Mouse (Mus musculus) heart, postnatal 36 days (tissue): ENCODE data around the gene Plcl1. TPM values are rescaled to one million over a fixed set of nuclear protein-coding genes. Genes with fewer than 3 reads are reported as not detected.

Source experiments
- DNase-seq, 2 experiments: peaks; one replicate each; pipeline ENCODE4 v3.0.0; 2021 to 2022
- intact Hi-C: fragments of 180-260 bp; cut with DNase I; formaldehyde crosslinking; loops from one replicate; pipeline ENCODE4 v1.15.1; 2025
- total RNA-seq, 2 experiments: library from RNA; stranded (reverse); gene quantifications; 2 replicates each; pipeline ENCODE4 v1.2.3; 2021

Gene Plcl1
- total RNA-seq: 1 to 10 TPM; 3.9 to 4.4 TPM

GRCm38 (mm10) chr1:55405272-55406022, at the start of gene Plcl1:
Gene Plcl1, plus strand, starts transcription at chr1:55405921.
- peak; percentile 90 to 91 for DNase-seq
- intact Hi-C loops: loop anchor here (1.0 to 10.0 kb wide), 5 partner anchors 87 to 350 kb away; no protein-coding TSS in a partner anchor

DNA sequence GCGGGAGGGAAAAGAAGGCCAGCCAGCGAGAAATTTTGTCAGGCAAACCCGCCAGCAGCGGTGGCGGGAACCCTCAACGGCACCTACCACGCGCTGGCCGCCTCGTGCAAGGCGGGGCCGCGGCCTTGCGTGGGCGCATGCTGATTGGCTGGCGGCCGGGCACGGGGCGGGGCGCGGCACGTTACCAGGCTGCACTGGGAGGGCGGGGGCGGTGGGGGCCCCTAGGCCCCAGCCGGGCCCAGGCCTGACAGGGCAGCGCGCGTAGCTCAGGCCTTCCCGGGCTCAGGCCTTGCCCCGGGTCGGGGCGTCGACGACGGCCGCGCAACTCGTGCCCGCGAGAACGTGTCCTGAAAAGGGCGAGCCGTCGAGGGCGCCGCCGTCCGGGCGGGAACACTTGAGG, 43.1 kb upstream of the Plcl1 start:
- no peak for DNase-seq
- intact Hi-C loops: loop anchor here (5.0 kb wide), 2 partner anchors 120 to 170 kb away; no protein-coding TSS in a partner anchor

DNA sequence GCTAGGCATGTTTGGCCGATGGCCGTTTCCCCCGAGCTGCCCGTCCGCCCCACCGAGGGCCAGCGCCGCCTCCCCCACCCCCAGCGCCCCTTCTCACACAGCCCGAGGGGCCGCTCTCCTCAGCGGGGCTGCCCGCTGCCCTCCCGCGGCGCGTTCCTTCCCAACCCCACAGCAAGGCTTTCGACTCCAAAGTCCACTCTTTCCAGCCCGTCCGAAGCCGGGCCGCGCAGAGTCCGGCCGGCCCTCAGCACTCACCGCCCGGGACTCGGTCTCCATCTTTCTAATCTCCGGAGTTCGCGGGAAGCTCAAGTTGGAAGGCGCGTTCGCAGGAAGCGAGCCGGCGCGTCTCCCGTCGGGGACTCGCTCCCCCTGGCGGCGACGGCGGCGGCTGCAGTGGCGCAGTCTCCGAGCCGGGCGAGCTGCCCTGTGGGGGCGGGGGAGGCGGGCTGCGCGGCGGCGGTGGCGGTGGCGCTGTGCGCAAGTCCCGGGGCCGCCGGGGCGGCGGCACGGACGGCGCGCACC, 42.6 kb upstream of the Plcl1 start, which contains the start of gene Boll:
TSS of gene Boll (minus strand) at position 426 of the 522 bp plus-strand sequence.
- intact Hi-C loops: loop anchor here (5.0 kb wide), 2 partner anchors 121 to 171 kb away; no protein-coding TSS in a partner anchor
- peak; percentile 71 to 75 for DNase-seq

GRCm38 (mm10) chr1:55363586-55363985, 42.1 kb upstream of the Plcl1 start:
- intact Hi-C loops: loop anchor here (5.0 kb wide), 2 partner anchors 121 to 171 kb away; no protein-coding TSS in a partner anchor
- peak in 1 of 2 experiments; percentile 21 for DNase-seq

- intact Hi-C loops: no loop called here
- DNase-seq: no peak
Measured at GRCm38 (mm10) chr1:55372626-55373025, 33.1 kb upstream of the Plcl1 start.

DNA sequence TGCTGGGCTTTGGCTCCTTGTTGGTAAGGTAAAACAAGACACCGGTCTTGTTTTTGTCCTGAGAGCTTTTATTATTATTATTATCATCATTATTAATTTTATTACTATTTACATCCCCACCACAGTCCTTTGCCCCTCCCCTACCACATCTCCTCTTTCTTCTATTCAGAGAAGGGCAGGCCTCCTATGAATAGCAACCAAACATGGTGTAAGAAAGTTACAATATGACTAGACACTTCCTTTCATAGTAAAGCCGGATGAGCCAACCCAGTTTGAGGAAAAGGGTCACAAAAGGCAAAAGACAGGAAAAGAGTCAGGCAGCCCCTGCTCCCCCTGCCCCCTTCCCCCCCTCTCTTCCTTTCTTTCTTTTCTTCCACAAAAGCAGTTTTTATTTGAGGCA, 25.2 kb upstream of the Plcl1 start:
- intact Hi-C loops: loop anchor here (5.0 kb wide), 1 partner anchor 78 kb away; no protein-coding TSS in a partner anchor

DNA sequence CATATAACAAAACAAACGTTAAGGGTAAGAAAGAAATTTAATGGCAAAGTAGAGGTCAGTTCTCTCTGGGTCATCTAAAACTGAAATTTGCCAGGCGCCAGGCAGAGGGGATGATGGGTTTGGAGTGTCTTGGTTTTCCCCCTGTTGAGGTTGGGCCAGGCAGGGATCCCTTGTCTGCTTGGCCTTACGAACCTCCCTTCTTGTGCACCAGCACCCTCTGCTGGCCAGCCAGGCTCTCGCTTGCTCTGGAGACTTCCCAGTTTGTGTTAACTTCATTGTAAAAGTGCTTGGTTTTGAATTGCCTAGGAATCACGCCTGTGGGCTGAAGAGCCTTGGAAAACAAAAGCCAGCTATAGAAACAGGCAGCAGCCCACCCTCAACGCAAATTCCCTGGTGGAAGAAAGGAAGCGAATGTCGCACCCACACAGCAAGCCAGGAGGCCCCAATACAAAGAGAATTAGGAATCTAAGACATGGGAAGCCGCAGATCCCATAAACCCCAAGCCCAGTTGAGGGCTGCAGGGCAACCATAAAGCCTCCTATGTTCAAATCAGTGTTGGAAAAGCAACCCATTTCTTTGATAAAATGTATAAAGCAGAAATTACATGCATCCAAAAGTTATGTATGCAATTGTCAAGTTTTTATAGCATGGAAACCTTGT, 22.5 kb upstream of the Plcl1 start:
- intact Hi-C loops: loop anchor here (2.0 to 5.0 kb wide), 3 partner anchors 81 to 192 kb away; no protein-coding TSS in a partner anchor
- peak; percentile 74 to 82 for DNase-seq

More for the DNA sequence above, 25.2 kb upstream of the Plcl1 start:
- no peak for DNase-seq

DNA sequence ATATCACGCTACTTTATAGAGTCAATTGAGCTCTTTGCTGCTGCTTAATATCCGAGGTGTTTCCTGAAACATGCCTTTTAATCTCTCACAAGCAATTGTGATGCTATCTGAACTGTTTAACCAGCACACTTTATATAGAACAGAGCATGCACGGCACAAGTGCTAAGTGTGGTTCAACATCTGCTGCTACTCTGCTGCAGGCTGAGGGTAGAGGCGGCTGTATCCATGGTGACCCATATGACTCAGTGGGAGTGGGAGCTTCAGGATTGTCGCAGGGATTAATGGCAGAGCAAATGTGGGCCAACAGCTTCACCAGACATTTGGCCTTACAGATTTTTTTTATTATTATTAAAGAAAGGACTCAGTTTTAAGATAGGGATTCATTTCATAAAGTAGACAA, 5.8 kb upstream of the Plcl1 start:
- no peak for DNase-seq
- intact Hi-C loops: loop anchor here (10.0 kb wide), 1 partner anchor 185 kb away; no protein-coding TSS in a partner anchor

DNA sequence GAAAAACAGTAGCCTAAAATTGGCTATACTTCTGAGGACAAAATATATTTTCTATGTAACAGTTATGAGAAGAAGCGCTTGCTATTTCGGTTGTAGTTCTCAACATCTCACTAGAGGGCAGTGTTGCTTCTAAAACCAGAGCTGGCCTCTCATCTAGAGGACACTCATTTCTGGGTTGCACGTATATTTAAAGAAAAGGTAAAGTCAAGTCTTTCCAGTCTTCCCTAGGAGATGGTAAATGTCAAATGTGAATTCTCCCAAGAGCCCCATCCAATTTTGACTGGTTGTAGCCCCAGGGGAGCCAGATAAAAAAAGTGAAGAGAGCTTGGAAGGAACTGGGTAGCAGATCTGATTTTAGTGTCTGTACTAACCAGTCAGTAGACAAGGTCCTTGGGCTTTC, 1.3 kb upstream of the Plcl1 start:
- intact Hi-C loops: loop anchor here (1.0 to 10.0 kb wide), 4 partner anchors 180 to 470 kb away; no protein-coding TSS in a partner anchor
- peak; percentile 51 to 58 for DNase-seq

GRCm38 (mm10) chr1:55406023-55406413, 297 bp downstream of the Plcl1 start:
- DNase-seq: peak; percentile 74 to 87
- intact Hi-C loops: loop anchor here (5.0 to 10.0 kb wide), 4 partner anchors 86 to 179 kb away; no protein-coding TSS in a partner anchor

DNA sequence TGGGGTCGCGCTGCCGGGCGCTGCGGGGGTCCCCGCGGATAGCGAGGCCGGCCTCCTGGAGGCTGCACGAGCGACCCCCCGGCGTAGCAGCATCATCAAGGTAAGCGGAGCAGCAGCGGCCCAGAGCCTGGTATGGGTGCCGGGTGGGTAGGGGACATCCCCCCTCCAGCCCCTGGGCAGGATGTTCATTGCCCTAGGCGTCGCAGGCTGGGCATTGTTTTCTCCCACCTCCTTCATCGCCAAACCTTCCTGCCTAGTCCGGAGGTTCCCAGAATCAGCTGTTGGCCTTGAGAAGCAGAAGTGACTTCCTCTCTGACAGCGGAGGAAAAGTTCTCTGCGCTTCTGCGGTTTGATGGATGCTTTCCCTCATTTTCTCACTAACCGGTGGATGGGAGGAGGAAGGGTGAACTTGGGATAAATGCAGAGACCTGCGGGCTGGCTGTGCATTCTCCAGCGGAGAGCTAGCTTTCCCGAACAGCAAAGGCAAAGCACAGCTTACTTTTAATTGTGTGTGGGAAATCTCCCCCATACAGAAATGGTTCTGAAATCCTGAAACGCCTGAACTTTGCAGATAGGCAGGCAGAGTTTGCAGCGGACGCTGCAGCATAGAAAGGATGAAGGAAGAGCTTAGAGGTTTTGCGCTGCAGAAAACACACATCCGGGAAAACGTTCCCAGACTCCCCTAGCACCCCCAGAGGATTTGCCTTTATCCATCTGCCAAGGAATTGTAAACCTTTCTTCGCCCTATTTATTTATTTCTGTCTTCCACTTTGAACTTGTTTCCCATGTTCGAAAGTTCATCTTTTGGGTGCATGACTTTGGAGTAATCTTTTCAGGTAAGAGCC, 1.0 kb downstream of the Plcl1 start:
- DNase-seq: peak; percentile 19 to 26
- intact Hi-C loops: loop anchor here (5.0 to 10.0 kb wide), 4 partner anchors 86 to 178 kb away; no protein-coding TSS in a partner anchor

DNA sequence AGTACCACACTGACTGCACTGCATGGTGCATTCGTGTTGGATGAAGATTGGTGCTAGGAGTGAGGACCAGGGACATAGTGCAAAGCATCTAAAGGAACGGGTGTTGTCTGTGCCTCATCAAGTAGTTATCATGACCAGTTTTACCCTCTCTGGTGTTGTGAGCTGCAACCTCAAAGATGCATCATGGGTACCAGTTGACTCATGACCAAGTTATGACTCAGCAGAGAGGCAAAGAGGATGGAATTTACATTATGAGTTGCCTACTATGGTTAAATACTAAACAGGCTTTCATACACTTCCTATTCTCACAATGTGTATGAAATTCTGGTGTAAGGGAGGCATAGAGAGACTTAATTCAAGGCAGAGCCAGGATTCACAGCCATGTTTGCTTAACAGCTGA, 4.9 kb downstream of the Plcl1 start:
- intact Hi-C loops: no loop called here

DNA sequence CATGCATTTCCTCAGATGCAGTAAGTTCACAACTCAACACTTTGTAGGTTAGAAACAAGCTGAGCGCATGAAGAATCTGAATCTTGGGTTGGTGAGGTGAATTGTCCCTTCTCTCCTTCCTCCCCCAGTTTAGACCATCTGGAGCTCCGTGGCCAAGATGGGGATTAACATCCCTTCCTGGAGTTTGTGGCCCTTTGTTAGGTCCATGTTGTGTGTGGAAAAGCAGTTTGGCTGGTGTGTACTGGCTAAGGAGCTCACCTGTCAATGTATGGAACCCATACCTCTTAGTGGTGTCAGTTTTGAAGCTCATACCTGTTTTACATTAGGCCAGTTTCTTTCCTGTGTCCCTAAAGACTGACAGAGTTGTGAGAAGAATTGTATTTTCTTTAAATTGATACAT, 5.4 kb downstream of the Plcl1 start:
- intact Hi-C loops: no loop called here
- DNase-seq: no peak

More for the DNA sequence above, 4.9 kb downstream of the Plcl1 start:
- no peak for DNase-seq

DNA sequence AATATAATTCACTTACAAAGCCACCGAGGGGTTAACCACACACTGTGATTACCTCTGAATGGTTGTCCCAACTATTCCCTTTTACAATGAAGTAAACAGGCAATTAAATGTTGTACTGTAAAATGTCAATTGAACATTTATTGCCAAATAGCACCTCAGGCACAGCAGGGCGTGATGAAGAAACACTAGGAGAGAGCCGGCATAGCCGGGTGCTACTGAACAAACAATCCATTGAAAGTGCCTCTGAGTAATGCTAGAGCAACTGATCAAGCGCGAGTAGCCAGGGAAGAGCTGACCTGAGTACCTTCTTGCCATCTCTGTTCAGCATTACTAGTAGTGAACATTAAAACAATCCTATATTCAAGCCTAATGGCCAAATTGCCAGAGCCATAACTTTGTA, 6.8 kb downstream of the Plcl1 start:
- no peak for DNase-seq
- intact Hi-C loops: no loop called here

DNA sequence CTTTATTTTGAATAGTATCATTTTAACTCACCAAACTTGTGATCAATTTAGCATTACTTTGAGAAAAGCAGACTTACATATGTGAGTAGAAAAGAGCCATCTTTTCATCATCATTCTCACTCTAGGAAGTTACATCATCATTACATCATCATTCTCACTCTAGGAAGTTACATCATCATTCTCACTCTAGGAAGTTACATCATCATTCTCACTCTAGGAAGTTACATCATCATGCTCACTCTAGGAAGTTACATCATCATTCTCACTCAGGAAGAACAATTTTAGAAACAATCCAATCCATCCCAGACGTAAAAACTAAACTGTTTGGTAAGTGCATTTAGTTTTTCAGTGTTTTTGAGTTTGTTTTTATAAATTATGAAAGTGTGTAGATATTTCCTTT, 7.8 kb downstream of the Plcl1 start:
- intact Hi-C loops: no loop called here
- no peak for DNase-seq

- DNase-seq: no peak
- intact Hi-C loops: no loop called here
Measured at GRCm38 (mm10) chr1:55418968-55419367, 13.2 kb downstream of the Plcl1 start.

DNA sequence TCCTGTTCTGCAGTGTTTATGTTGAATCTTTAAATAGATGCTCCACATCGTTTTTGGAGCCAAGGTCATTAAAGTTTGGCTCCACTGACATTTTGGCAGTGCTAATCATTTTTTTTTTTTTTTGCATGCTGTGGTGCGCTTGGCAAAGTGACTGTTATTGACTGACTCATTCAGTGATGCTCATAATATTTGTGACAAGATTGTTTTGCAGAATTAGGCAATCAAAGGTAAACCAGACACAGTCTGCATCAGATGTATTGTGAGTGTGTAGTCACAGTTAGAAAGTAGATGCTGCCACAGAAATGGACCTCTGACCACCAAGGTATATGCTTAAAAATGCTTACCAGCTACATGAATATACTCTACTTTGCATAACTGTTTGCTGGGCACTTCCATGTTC, 21.9 kb downstream of the Plcl1 start:
- DNase-seq: no peak
- intact Hi-C loops: no loop called here

GRCm38 (mm10) chr1:55429051-55429450, 23.3 kb downstream of the Plcl1 start:
- intact Hi-C loops: no loop called here
- no peak for DNase-seq

- DNase-seq: no peak
- intact Hi-C loops: no loop called here
Measured at GRCm38 (mm10) chr1:55429708-55430107, 24.0 kb downstream of the Plcl1 start.

GRCm38 (mm10) chr1:55430587-55430986, 24.9 kb downstream of the Plcl1 start:
- no peak for DNase-seq
- intact Hi-C loops: no loop called here
